Mouse (Mus musculus) spleen, postnatal 14 days (tissue): ENCODE results near the gene Slc35d1.

Experiments
- DNase-seq, 2 experiments: peaks; one replicate each; pipeline ENCODE4 v3.0.0; 2021 to 2022; ENCODE audit warnings: low spot score in 2 of 2

Slc35d1 gene

GRCm38 (mm10) chr4:103214925-103215820 is at the start of gene Slc35d1:
TSS of gene Slc35d1 (minus strand) at chr4:103215164.
- DNase-seq: peak; percentile 51 to 62

- no peak for DNase-seq
Observed at GRCm38 (mm10) chr4:103263812-103264396, 48.9 kb upstream of the Slc35d1 start.

DNA sequence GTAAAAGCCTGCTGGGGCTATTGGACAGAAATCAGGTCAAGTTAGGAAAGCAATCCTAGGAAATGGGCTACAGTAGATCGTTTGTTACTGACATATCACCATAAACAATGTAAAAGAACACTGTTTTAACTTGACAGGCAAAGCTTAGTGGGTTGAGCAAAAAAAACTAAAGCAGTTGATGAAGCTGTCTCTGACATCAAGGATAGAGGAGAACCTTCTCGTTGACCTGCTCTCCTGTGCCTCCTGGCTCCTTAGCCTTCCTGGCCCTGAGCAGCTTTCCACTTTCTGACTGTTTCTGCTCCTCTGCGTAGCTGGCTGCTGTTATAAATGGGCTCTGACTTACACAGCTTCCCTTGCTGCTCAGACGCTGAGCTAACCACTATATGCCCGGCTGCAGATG is 48.4 kb upstream of the Slc35d1 start:
- DNase-seq: no peak

GRCm38 (mm10) chr4:103258817-103259216 is 43.9 kb upstream of the Slc35d1 start:
- no peak for DNase-seq

GRCm38 (mm10) chr4:103253846-103254245 is 38.9 kb upstream of the Slc35d1 start:
- no peak for DNase-seq

DNA sequence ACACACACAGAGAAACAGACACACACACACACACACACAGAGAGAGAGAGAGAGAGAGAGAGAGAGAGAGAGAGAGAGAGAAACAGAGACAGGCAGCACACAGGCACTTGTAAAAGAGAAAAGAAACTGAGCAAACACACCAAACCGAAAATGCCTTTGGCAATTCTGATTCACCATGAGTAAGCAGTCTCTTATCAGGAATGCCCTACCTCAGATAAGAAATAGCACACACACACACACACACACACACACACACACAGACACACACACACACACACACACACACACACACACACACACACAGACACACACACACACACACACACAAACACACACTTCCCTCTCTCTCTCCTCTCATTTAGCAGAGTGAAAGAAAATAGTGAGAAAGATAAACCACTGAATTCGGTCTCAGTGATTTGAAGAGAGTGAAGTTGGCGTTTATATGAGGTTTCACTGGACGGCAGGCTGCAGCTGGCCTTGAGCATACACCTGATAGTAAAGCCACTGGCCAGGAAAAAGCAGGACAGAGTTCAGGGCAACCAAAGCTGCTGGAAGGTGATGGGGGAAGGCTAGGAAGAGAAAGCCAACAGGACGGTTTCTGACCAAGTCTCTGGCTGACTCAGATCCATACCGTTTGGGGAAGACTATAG is 34.6 kb upstream of the Slc35d1 start:
- no peak for DNase-seq

GRCm38 (mm10) chr4:103247813-103248212 is 32.8 kb upstream of the Slc35d1 start:
- DNase-seq: no peak

- DNase-seq: no peak
Observed at GRCm38 (mm10) chr4:103247249-103247648, 32.3 kb upstream of the Slc35d1 start.

GRCm38 (mm10) chr4:103232156-103232555 is 17.2 kb upstream of the Slc35d1 start:
- no peak for DNase-seq

- DNase-seq: no peak
Observed at GRCm38 (mm10) chr4:103222854-103223253, 7.9 kb upstream of the Slc35d1 start.

- no peak for DNase-seq
Observed at GRCm38 (mm10) chr4:103221789-103222188, 6.8 kb upstream of the Slc35d1 start.

- no peak for DNase-seq
Observed at GRCm38 (mm10) chr4:103219011-103219410, 4.0 kb upstream of the Slc35d1 start.

- no peak for DNase-seq
Observed at GRCm38 (mm10) chr4:103216046-103216445, 1.1 kb upstream of the Slc35d1 start.

- peak; percentile 40 to 54 for DNase-seq
Observed at GRCm38 (mm10) chr4:103214498-103214924, 453 bp downstream of the Slc35d1 start.

- DNase-seq: no peak
Observed at GRCm38 (mm10) chr4:103213859-103214497, 986 bp downstream of the Slc35d1 start.

GRCm38 (mm10) chr4:103208553-103208952 is 6.4 kb downstream of the Slc35d1 start:
- DNase-seq: no peak

GRCm38 (mm10) chr4:103203646-103204045 is 11.3 kb downstream of the Slc35d1 start:
- no peak for DNase-seq

DNA sequence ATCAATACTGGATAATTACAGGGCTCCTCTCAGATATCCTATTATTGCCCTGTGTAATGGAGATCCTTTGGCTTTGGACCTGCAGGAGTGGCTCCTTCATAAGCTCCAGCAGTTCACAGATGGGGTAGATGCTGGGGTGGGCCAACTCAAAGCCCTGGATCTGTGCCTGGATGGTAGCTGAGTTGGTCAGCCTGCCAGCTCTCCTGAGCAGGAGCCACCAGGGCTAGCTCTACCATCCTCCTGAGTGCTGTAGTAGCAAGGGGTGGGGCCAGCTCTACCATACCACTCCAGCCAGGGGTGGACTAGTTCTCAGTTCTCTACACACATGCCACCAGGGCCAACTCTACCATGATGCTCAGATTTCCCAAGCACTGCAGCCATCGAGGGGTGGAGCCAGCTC is 14.9 kb downstream of the Slc35d1 start:
- DNase-seq: no peak

- DNase-seq: no peak
Observed at GRCm38 (mm10) chr4:103199086-103199485, 15.9 kb downstream of the Slc35d1 start.

GRCm38 (mm10) chr4:103197401-103197800 is 17.6 kb downstream of the Slc35d1 start:
- no peak for DNase-seq

DNA sequence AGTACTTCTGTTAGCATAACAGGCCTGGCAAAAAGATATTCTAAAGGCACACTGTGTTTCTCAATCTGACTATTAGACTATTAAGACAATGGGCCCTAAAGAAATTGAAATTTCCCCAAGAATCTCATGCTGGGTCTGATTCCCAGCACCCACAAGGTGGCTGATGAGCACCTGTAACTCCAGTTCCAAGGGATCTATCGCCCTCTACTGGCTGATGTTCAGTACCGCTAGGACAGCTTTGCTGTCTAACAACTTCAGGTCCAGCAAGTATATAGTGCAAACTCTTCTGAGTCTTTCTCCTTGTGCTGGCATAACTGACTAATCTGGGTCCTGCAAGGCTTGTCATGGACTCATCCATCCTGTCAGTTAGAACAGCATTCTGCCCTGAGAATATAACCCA is 22.5 kb downstream of the Slc35d1 start:
- DNase-seq: no peak
